Mouse (Mus musculus) embryonic fibroblast, embryonic 13.5 days (primary cell): ENCODE measurements around the gene Triml2.

ENCODE experiments used
- CTCF ChIP-seq: IDR thresholded peaks from 2 replicates; pipeline ENCODE4 v1.5.1; 2011; ENCODE audit warnings: mild to moderate bottlenecking, control low read depth, low read length, moderate library complexity, borderline replicate concordance; ENCODE audit not compliant: insufficient read depth
- POLR2A ChIP-seq: IDR thresholded peaks from 2 replicates; pipeline ENCODE4 v1.6.1; 2011; ENCODE audit warnings: low read depth, mild to moderate bottlenecking, control low read depth, low read length, moderate library complexity

GRCm38 (mm10) chr8:43180054-43180690, at the start of gene Triml2:
- no peak for TF ChIP-seq POLR2A
- TF ChIP-seq CTCF, result no peak
